Mouse (Mus musculus) liver, embryonic 15.5 days (tissue): Measurements from ENCODE around the gene Kcnk4. TPM values are rescaled to one million over a fixed set of nuclear protein-coding genes. Genes with fewer than 3 reads are reported as not detected.
A peak's percentile ranks its signal among the peaks of the same experiment; 100 is the strongest.

Experiments used
- ATAC-seq: fragments of 200-750 bp; cut with Nextera tagmentation; 2 replicates; pipeline ENCODE4 v1.8.0; 2017; ENCODE audit warnings: moderate number of reproducible peaks, mild to moderate bottlenecking, moderate library complexity; ENCODE audit not compliant: insufficient read depth
- H3K27ac ChIP-seq: fragments of 300-500 bp; sonication (generic); replicated peaks from 2 replicates; pipeline ENCODE4 v1.5.1; 2015; ENCODE audit warnings: mild to moderate bottlenecking, inconsistent platforms
- H3K27me3 ChIP-seq: fragments of 300-500 bp; sonication (generic); 2 replicates; pipeline ENCODE4 v1.6.1; 2015; ENCODE audit warnings: mild to moderate bottlenecking, inconsistent platforms
- H3K36me3 ChIP-seq: fragments of 300-500 bp; sonication (generic); replicated peaks from 2 replicates; pipeline ENCODE4 v1.6.1; 2015; ENCODE audit warnings: moderate library complexity, mild to moderate bottlenecking, inconsistent platforms
- H3K4me1 ChIP-seq: fragments of 300-500 bp; sonication (generic); replicated peaks from 2 replicates; pipeline ENCODE4 v1.6.1; 2015; ENCODE audit warnings: inconsistent platforms
- H3K4me2 ChIP-seq: fragments of 300-500 bp; sonication (generic); 2 replicates; pipeline ENCODE4 v1.6.1; 2015; ENCODE audit warnings: moderate library complexity, mild to moderate bottlenecking, inconsistent platforms
- H3K4me3 ChIP-seq: fragments of 300-500 bp; sonication (generic); replicated peaks from 2 replicates; pipeline ENCODE4 v1.5.1; 2015; ENCODE audit warnings: mild to moderate bottlenecking, inconsistent platforms
- H3K9ac ChIP-seq: fragments of 300-500 bp; sonication (generic); 2 replicates; pipeline ENCODE4 v1.6.1; 2015; ENCODE audit warnings: moderate library complexity, mild to moderate bottlenecking, inconsistent platforms
- H3K9me3 ChIP-seq: fragments of 300-500 bp; sonication (generic); replicated peaks from 2 replicates; pipeline ENCODE4 v1.6.1; 2016; ENCODE audit warnings: inconsistent platforms
- WGBS: fragments of 180-500 bp; shearing (Covaris S2); methylation state at CpG from one replicate; pipeline ENCODE4 v1.1.7; 2015; ENCODE audit warnings: mixed read lengths; ENCODE audit not compliant: insufficient replicate concordance; 5-methylcytosine and 5-hydroxymethylcytosine counted together
- polyA plus RNA-seq: library from polyadenylated mRNA; unstranded; fragments of >200 nt; fragmentation: Nextera tagmentation; extraction: Ambion mirVana; gene quantifications from 2 replicates; pipeline ENCODE4 v1.2.1, GENCODE M21; 2015

Gene Kcnk4
- polyA plus RNA-seq = 0.08 TPM in 1 of 2 replicates, not detected in the other

DNA sequence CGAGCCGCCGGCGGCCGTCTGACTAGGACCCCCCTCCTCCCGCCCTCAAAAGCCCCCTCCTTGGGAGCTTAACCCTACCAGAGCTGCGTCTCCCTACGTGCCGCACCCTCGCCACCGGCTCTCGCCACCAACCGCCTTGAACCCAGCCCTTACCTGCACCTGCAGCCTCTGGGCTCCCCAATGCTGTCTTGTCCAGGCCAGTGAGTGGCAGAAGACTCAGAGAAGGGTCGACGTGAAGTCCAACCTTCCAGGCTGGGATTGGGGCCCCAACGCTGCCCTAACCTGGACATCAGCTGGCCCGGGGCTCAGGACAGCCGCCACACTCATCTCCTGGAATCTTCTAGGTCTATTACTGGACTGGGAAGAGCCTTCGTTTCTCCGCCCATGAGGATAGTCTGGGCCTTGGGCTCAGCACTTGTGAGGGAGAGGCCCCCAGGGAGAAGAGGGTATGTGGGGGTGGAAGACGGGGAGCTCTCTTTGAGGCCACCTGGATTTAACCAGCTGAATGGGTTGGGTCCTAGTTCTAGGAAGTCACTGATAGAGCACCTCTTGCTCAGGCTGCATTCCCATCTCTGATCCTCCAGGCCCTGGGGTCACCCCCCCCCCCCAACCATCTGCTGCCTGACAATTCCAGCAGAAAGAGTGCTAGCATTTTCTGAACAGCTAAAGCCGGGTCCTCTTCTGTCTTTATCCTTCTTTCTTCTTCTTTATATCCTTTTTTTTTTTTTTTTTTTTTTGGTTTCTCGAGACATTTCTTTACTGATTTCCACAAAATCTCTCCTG, at the start of gene Kcnk4:
Gene Kcnk4, minus strand, starts transcription at position 321 of the 783 bp plus-strand sequence.
- H3K27me3 ChIP-seq = peaks cover 71% of the 10 kb centered on the region
- no peak for ATAC-seq
- no peaks in the 10 kb centered on the region for H3K9me3 ChIP-seq
- H3K27ac ChIP-seq = no peak within 1 kb of the TSS
- no peak within 1 kb of the TSS for H3K9ac ChIP-seq
- H3K4me1 ChIP-seq = peaks cover 10% of the 10 kb centered on the region
- peak within 1 kb of the TSS; percentile 48 for H3K4me2 ChIP-seq
- 11% methylated on average over 23 of the region's 23 CpGs for WGBS
- no peaks in the 10 kb centered on the region for H3K36me3 ChIP-seq
- peak within 1 kb of the TSS; percentile 21 for H3K4me3 ChIP-seq

DNA sequence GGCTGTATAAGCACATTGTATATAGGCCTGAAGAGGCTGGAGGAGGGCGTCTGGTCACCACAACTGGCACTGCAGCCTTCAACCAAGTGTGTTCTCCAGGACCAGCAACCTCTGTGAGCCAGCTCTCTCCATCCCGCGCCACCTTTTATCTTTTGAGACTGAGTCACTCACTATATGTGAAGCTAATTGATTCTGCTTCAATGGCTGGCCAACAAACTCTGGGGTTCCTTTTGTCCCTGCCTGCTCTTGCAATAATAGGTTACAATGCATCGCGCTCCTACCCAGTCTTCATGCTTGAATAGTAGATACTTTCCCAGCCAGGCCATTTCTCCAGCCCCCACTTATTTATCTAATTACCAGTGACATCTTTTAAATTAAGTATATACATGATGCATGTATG, 49.3 kb upstream of the Kcnk4 start:
- no peak overlapping the region for H3K9ac ChIP-seq
- ATAC-seq = no peak
- H3K4me1 ChIP-seq = peaks cover 66% of the 10 kb centered on the region
- H3K36me3 ChIP-seq = peaks cover 34% of the 10 kb centered on the region
- 82% methylated on average over 5 of the region's 5 CpGs for WGBS
- H3K9me3 ChIP-seq = no peaks in the 10 kb centered on the region
- no peak overlapping the region for H3K4me2 ChIP-seq
- H3K27ac ChIP-seq = no peak overlapping the region
- no peak overlapping the region for H3K4me3 ChIP-seq
- H3K27me3 ChIP-seq = no peaks in the 10 kb centered on the region

DNA sequence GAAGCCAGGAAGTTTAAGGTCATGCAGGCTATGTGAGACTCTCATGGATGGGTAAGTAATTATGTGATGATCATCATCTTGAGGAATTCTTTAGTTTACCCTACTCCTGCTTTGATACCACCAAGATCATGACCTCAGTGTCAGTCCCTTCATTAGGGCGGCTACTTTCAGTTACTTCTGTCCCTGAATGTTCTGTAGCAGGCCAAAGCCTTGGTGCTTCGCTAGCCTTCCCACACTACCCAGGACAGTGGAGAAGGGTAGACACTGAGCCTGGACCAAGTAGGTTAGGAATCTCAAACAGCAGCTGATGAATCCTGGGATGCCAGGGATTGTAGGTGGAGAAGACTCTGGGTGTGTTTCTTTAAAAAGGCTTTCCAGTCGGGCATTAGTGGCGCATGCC, 47.1 kb upstream of the Kcnk4 start:
- ATAC-seq = no peak
- no peak overlapping the region; the same call in 1 of the 2 replicates for H3K9ac ChIP-seq
- H3K4me3 ChIP-seq = peak overlapping the region; percentile 77

DNA sequence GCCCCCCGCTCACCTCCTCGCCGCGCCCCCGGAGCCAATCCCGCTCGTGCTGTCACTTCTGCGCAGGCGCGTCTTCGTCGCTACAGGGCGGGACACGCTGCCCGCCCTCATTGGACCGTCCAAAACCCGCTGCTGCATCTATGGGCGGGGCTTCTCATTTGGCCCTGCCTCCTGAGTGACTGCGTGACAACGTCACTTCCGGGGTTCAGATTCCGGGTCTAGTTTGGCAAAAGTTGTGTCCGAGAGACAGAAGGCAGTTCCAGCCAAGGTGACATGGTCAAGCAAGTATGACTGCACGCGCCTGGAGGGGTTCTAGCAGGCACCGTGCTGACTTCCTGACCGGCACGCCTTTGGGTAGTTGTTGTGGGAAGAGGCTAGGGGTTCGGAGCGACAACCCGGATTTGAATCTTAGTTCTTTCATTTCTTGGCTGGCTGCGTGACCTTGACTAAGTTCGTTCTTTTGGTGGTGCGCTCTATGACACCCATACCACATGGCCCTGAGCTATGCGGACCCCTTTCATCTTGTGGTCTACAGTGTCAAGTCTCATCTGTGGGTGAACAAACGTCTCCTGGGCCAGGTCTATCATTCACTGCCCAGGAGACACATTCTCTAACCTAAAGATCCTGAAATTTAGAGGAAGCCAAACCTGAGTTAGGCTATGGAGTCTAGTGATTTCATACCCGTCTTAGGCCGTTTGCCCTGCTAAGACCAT, 46.2 kb upstream of the Kcnk4 start, which contains the start of gene Fkbp2:
Gene Fkbp2, minus strand, starts transcription at position 121 of the 713 bp plus-strand sequence.
- Histone ChIP-seq H3K4me2 (peak within 1 kb of the TSS; percentile 98), H3K27me3 (no peaks in the 10 kb centered on the region), H3K9me3 (no peaks in the 10 kb centered on the region), H3K27ac (peak within 1 kb of the TSS; percentile 91), H3K4me1 (peaks cover 66% of the 10 kb centered on the region), H3K9ac (peak within 1 kb of the TSS; percentile 78), H3K36me3 (peaks cover 50% of the 10 kb centered on the region), H3K4me3 (peak within 1 kb of the TSS; percentile 77)
- ATAC-seq = peak; percentile 83
- under 1% methylated on average over 38 of the region's 38 CpGs for WGBS

More for the DNA sequence above, 47.1 kb upstream of the Kcnk4 start:
- Histone ChIP-seq H3K4me1 (peaks cover 66% of the 10 kb centered on the region), H3K27ac (peak overlapping the region; percentile 91), H3K27me3 (no peaks in the 10 kb centered on the region), H3K36me3 (peaks cover 53% of the 10 kb centered on the region), H3K9me3 (no peaks in the 10 kb centered on the region), H3K4me2 (peak overlapping the region; percentile 98)
- WGBS = 84% methylated on average over 4 of the region's 4 CpGs

DNA sequence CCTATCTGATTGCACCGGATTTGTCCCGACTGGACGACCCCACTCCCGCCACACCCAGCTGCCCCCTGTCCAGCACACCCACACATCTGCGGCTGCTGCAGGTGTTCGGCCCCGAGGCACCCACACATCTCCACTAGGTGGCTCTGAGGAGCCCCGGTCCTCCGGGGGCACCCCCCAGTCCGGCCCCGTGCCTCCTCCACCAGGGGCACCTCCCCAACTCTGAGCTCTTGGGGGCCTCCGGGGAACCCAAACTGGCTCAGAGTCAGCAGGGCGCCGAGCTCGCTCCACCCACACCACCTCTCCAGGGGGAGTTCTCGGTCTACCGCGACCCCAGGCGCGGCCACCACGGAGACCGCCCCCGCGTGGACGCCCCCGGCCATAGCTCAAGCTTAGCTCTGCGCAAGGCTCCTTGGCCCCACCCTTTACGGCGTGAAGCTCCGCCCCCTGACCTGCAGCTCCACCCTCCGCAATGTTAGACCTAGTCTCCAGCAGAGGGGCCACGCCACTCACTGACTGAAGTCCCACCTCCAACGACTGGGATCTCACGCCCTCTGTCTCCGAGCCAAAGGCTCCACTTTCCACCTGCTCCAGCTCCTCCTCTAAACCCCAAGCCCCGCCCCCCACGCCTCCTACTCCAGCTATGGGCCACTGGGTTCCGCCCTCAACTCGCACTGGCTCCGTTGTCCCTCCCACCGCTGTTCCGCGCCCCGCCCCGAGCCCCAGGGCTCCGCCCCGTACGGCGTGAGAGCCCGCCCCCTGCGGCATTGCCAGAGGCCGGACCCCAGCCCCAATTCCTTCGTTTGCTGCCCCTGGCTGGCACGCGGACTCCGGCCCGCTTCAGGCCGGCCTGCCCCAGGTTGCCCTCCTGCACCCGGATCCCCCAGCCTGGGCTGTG, 45.4 kb upstream of the Kcnk4 start:
- peak overlapping the region; percentile 91 for H3K27ac ChIP-seq
- 1% methylated on average over 59 of the region's 59 CpGs for WGBS
- H3K36me3 ChIP-seq = peaks cover 42% of the 10 kb centered on the region
- H3K9me3 ChIP-seq = no peaks in the 10 kb centered on the region
- H3K27me3 ChIP-seq = no peaks in the 10 kb centered on the region
- ATAC-seq = peak; percentile 84
- peaks cover 65% of the 10 kb centered on the region for H3K4me1 ChIP-seq
- H3K4me2 ChIP-seq = peak overlapping the region; percentile 98
- peak overlapping the region; percentile 77 for H3K4me3 ChIP-seq
- peak overlapping the region; percentile 78 for H3K9ac ChIP-seq

DNA sequence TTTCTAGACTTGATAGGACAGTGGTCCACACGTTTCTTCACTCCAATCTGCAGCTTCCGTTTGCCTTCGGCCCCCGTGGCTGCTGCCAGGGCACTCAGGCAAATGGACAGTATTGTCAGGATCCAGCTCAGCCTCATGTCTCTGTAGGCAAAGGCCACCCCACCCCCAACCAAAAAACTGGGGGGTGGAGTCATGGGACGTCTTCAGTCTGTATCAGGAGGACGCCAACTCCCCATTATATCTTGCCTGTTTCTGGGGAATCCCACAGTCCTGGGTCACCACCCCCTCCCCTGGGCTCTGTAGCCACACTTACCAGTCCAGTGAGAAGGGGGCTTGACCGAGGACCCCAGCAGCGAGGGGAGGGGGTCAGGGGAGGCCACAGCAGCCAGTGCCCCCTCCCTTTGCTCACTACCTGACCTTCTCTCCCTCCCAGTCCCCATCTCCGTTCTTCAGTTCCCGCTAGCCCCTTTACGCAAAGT, 44.7 kb upstream of the Kcnk4 start:
- whole genome bisulfite sequencing = 7% methylated on average over 11 of the region's 11 CpGs
- no peaks in the 10 kb centered on the region for H3K9me3 ChIP-seq
- H3K27ac ChIP-seq = peak overlapping the region; percentile 91
- peaks cover 72% of the 10 kb centered on the region for H3K4me1 ChIP-seq
- peak overlapping the region; percentile 98 for H3K4me2 ChIP-seq
- H3K36me3 ChIP-seq = peaks cover 38% of the 10 kb centered on the region
- peak overlapping the region; percentile 77 for H3K4me3 ChIP-seq
- ATAC-seq = no peak
- no peaks in the 10 kb centered on the region for H3K27me3 ChIP-seq
- peak overlapping the region; percentile 71 for H3K9ac ChIP-seq

DNA sequence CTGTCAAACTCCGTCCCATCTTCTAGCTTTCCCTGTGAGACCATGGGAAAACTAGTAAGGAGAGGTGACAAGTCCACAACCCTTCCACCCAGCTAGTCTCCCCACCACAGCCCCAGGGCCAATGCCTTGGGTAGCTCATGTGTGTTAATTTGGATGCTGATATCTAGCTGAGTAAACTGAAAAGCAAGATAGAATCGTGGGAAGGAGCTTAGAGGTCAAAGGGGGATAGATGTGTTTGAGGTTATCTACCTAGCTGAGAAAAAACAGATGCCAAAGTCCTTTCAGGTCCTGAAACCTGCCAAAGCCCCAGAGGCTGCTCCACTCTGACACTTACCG, 44.3 kb upstream of the Kcnk4 start:
- Histone ChIP-seq H3K36me3 (peaks cover 33% of the 10 kb centered on the region), H3K9ac (peak overlapping the region; percentile 71), H3K27me3 (no peaks in the 10 kb centered on the region), H3K27ac (peak overlapping the region; percentile 91), H3K4me1 (peaks cover 76% of the 10 kb centered on the region), H3K9me3 (no peaks in the 10 kb centered on the region), H3K4me3 (peak overlapping the region; percentile 77), H3K4me2 (peak overlapping the region; percentile 98)
- ATAC-seq = no peak
- WGBS = 32% methylated on average over 3 of the region's 3 CpGs

DNA sequence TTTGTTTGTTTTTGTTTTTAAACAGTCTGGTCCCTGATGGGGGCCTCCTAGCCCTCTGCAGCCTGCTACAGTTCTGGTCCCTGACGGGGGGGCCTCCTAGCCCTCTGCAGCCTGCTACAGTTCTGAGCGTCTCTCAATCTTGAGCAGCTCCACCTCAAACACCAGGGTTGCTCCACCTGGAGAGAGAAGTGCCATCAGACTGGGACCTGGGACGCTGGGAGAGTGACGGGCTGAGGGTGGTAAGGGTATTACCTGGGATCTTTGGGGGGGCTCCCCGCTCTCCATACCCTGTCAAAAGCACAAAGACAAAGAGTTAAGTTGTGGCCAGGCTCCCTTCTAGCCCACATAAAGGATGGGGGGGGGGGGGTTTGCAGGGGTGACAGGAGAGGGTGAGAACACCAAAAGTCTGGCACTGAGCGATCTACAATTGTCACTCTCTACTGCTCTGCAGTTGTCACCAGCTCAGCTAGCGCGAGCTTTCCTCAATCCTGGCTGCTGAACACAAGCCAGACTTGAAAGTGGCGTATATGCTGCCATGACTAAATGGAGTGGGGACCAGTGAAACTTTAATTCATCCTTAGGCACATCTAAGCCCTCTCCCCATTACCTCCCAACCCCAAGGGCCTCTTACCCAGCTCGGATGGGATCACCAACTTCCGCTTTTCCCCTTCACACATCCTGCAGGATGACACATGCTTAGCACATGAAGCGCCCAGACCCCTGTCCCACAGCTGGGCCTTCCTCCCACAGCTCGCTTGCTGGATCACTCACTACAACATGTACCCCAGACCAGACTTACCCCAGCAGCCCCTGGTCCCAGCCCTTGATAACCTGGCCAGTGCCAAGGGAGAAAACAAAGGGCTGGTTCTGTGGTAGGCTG, 43.7 kb upstream of the Kcnk4 start:
- 74% methylated on average over 13 of the region's 13 CpGs for WGBS
- ATAC-seq = no peak
- Histone ChIP-seq H3K4me2 (peak overlapping the region; percentile 98), H3K4me3 (peak overlapping the region; percentile 77), H3K27me3 (no peaks in the 10 kb centered on the region), H3K9ac (peak overlapping the region; percentile 20; the same call in 1 of the 2 replicates), H3K9me3 (no peaks in the 10 kb centered on the region), H3K27ac (peak overlapping the region; percentile 91), H3K36me3 (peaks cover 29% of the 10 kb centered on the region), H3K4me1 (peaks cover 77% of the 10 kb centered on the region)

DNA sequence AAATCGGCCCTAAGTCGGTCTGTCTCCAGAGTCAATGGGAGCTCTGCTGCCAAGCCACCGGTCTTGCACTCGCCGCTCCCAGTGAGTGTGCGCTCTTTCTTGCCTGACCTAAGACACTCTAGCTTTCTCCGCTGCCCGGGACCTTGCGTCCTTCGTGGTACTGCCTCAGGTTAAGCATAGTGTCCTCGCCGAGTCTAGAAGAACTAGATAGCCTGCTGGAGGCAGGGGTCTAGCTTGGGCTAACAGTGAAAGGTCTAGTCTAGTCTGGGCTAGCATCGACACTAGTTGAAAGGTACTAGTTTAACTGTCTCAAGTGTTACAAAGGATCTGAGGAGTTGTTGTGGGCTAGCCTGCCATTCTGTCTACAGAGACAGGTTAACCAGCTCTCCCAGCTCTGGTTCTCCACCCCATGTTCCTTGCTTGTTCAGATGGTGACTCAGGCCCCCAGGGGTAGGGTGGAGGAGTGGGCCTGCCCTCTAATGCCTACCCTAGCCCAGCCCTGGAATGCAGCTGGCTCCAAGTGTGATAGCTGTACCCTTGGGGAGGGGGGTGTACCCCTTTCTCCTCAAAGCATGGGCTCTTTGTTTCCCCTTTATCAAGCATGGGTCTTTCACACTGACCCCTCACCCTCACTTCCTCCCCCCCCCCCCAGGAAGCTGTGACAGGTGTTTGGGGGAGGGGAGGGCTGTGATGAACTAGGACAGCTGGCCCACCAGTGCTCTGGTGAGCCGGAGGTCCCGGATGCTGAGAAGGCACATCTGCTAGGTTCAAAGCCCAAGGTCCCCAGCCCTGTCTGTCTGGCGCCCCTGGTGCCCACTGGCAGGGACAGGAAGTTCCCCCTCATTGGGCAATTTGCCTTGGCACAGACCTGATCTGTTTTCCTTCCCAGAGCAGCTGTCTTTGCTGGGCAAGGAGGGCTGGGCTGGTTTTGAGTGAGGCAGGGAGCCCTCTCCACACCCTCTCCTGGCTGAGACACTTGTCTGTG, 41.5 kb upstream of the Kcnk4 start, which contains the start of gene Plcb3:
Gene Plcb3, minus strand, starts transcription at position 934 of the 985 bp plus-strand sequence.
- Histone ChIP-seq H3K9me3 (no peaks in the 10 kb centered on the region), H3K4me3 (peak within 1 kb of the TSS; percentile 69), H3K4me2 (peak within 1 kb of the TSS; percentile 90), H3K27me3 (no peaks in the 10 kb centered on the region), H3K36me3 (peaks cover 19% of the 10 kb centered on the region), H3K4me1 (peaks cover 79% of the 10 kb centered on the region), H3K27ac (peak within 1 kb of the TSS; percentile 76), H3K9ac (peak within 1 kb of the TSS; percentile 56)
- WGBS = under 1% methylated on average over 16 of the region's 16 CpGs
- no peak for ATAC-seq
